Mouse (Mus musculus) urinary bladder, postnatal 25 days (tissue): ENCODE results near the gene Thsd4.
A peak's percentile ranks its signal among the peaks of the same experiment; 100 is the strongest.
"Not testable (repeated sequence)": the region's sequence is repeated elsewhere in the genome, so short reads cannot be mapped to it uniquely, and the experiment has no call there.

Experiments
- DNase-seq: peaks from one replicate; pipeline ENCODE4 v3.0.0; 2022; ENCODE audit warnings: low spot score

The Thsd4 gene

DNA sequence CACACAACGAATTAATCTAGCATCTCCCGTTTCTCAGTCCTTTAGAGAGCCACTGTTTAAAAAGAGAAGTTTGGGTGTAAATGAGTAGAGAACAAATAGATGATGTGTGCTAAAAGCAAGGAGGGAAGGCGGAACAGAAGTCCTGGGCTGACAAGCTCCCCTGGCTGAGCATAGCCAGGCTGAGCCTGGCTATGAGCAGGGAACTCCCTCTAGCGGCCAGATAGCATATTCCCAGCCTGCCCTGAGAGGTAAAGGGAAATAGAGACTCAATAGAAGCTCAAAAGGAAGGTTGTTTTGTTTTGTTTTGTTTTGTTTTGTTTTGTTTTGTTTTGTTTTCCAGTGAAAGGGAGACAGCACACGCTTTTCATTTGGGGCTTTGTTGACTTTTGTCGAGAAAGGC is 552.5 kb downstream of the Thsd4 start:
- peak; percentile 53 for DNase-seq

DNA sequence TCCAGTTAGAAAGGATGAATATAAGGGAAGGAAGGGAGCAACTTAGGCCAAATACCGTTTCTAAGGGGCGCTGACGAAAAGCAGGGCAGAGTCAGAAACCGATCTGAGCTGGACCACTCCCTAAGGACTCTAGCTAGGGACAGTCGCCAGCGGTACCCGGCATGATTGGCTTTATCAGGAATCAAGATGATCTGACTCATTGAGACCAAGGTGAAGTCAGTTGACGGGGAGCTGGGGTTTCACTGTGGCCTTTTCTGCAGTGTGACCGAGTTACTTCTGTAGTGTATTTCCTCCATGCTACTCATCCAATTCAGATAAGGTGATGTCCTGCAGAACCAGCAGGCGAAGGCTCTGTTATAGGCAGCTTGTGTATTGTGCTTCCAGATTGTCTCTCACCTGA is 556.8 kb downstream of the Thsd4 start:
- no peak for DNase-seq

DNA sequence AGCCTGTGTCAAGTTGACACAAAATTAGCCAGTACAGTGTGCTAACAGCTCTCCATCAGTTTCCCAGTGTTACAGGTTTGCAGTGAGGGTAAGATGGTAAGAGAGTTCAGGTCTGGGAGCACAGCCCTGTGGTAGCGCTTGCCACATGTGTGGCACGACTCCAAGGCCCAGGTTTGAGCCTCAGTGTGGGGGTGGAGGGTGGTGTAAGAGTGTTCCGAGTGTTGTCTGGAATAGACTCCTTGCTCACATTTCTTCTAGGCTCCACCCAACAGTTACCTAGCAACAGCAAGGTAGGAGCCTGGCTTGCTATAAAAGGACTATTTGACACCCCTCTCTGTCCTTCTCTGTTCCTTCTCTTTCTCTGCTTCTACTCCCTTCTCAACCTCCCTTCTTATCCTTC is 557.5 kb downstream of the Thsd4 start:
- no peak for DNase-seq

DNA sequence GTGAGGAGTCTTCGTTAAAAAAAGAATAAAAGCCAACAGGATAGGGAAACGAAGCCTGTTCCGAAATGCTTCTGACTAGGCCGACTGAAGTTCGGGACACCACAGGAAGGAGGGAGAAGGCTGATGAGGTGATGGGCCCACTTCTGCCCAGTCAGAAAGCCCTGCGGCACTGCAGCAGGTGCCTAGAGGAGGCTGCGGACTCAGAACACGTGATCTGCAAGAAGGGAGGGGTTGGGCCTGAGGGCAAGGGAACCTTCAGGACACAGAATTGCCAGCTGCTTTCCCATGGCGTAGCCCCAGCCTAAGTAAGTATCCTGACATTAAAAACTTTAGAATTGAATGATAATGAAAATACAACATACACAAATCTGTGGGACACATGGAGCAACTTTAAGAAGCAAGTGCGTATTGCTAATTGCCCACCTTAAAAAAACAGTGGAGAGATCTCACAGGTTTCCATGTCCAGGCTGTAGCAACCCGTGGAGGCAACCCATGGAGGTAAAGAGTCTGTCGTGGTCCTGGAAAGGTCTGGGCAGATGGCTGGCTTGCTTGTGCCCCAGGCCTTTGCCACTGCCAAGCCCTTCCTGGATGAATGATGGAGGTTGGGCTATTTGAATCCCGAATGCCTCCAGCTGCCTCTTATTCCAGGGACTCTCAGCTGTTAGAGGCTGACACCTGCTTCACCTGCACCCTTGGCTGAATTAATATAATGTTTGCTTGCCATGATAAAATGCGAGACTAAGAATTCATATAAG is 560.5 kb downstream of the Thsd4 start:
- no peak for DNase-seq

DNA sequence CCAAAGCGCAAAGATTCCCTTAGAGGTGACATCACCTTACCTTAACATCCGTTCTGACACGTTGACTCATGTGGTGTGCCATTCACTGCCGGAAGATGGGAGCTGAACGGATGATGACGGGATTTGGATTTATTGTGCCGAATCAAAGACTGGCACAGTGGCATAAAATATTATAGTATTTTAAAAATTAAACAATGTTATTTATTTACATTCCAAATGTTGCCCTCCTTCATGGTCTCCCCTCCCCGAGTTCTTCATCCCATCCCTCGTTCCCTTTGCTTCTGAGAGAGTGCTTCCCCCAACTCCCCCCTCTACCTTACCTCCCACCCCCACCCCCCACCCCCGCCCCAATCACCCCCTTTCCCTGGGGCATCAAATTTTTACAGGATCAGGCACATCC is 561.3 kb downstream of the Thsd4 start, which contains the start of gene Nr2e3:
Gene Nr2e3 (minus strand): TSS at position 101 of the 400 bp plus-strand sequence.
- DNase-seq: no peak

DNA sequence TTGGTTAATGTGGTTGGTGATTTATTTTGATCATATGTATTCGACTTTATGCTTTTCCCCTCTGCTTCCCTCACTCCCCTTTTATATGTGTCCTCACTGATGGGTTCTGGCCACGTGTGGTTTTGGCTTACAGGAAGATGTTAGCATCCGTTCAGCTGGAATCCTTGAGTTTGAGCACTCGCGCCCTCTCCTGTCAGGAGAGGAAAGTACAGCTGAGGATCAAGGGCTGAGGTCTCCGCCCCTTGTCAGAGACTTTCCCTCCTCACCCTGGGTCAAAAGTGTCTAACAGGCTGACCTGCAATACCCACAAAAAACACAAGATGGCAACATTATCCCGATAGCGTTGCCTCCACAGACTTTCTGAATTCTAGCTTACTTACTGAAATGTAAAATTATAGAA is 562.6 kb downstream of the Thsd4 start:
- DNase-seq: peak; percentile 74

DNA sequence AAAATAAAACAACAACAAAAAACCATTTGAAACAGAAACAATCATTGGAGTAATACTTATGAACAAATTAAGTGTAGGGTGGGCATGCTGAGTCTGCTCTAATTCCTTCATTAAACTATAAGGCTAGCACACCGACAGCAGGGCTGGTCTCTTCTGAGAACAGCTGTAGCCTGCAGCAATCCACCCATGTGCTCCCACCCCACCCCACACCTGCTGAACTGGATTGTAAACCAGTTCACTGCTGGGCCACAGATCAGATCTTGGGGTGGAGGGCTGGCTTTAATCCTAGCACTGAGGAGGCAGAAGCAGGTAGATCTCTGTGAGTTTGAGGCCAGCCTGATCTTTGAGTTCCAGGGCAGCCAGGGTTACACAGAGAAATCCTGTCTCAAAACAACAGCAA is 563.7 kb downstream of the Thsd4 start:
- not testable (repeated sequence) for DNase-seq

DNA sequence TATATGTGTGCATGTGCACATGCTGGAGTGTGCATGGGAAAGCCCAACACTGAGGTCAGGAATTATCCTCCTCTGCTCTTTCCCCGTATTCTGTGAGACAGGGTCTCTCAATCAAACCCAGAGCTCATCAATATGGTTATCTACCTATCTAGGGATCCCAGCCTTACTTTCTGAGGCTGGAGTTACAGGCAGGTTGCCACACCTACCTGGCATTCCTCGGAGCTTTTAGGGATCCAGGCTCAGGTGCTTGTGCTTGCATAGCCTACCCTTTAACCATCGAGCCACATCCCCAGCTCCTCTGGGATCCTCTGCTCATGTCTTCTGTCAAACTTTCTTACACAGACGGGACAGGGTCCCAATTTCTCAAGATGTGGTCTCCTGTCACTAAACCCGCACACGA is 565.4 kb downstream of the Thsd4 start:
- no peak for DNase-seq

DNA sequence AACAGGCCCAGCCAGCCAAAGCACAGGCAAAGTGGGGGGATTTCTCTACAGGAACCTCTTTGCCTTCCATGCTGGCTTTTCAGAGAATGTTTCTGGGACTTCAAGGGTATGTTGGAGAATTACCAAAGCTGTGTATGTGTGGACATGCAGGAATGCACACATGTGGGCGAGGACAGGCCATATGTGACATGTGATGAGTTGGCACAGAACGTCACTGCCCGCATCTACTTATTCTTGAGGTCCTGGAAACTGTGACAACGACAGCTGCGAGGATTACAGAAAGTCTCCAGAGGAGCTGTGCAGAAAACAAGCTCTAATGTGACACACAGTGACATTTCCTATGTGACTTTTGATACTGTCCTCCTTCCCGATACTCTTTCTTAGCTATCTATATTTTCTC is 566.2 kb downstream of the Thsd4 start:
- no peak for DNase-seq

DNA sequence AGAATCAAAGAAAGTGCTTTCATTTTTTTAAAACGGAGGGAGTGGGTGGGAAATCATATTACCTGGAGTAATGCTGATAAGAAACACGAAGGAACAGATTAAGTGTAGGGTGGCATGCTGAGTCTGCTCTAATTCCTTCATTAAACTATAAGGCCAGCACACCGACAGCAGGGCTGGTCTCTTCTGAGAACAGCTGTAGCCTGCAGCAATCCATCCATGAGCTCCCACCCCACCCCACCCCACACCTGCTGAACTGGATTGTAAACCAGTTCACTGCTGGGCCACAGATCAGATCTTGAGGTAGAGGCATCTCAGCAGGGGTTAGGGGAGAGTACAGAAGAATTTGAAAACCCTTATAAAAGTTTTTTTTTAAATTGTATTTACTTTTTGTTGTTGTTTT is 566.6 kb downstream of the Thsd4 start:
- DNase-seq: no peak

DNA sequence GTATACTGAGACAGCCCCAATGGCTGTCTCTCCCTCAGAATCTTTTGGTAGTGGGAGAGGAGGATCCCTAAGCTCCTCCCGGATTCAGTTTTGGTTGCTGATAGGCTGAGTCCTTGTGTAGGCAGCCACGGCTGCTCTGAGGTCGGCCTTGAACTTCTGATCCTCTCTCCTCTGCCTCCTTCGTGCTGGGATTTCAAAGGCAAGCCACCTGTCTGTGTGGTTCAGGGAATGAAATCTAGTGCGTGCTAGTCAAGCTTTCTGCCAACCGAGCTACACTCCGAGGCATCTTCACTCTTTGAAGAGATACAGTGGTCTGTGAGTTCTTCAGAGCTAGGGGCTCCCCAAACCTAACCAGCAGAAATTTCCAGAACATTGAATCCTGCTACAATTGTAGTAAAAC is 568.3 kb downstream of the Thsd4 start:
- DNase-seq: no peak

DNA sequence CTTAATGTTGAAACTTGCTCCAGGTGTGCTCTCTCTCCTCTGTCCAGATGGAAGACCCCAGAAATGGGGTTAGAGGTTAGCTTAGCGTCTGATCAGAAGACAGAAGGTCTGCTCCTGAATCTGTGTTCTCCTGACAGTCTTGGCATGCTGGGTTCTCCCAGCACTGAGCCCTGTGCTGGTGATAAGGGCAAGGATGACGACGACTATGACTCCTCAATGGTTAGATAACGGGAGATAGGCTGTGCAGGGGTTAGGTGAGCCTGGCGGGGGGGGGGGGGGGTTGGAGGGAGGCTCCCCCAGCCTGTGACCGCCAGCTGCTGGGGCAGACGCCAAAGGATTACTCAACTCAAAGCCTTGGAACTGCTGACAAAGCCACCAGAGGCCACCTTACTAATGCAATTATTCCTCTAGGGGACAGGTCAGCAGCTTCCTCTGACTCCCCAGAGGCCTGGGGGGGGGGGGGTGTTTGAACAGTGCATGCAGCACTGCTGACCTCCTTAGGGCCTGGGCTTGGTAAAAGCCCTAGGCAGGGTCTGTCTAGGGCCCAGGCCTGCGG is 569.3 kb downstream of the Thsd4 start:
- no peak for DNase-seq

DNA sequence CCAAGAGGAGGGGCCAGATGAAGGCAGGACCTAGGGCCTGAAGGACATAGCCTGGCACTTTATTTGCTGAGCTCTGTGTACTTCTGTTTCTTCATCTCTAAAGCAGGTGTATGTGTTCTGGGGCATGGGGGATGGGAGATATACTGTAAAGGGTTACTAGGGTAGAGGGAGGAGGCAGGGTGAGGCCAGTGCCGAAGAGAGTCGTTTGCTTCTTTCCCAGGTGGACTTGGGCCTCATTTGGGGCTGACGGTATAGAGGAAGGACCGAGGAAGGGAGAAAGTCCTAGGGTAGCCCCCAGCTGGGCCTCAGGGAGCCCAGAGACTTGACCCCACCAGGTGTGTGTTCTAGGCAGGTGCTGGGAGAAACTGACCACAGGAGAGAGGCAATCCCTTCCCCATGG is 569.9 kb downstream of the Thsd4 start:
- no peak for DNase-seq

DNA sequence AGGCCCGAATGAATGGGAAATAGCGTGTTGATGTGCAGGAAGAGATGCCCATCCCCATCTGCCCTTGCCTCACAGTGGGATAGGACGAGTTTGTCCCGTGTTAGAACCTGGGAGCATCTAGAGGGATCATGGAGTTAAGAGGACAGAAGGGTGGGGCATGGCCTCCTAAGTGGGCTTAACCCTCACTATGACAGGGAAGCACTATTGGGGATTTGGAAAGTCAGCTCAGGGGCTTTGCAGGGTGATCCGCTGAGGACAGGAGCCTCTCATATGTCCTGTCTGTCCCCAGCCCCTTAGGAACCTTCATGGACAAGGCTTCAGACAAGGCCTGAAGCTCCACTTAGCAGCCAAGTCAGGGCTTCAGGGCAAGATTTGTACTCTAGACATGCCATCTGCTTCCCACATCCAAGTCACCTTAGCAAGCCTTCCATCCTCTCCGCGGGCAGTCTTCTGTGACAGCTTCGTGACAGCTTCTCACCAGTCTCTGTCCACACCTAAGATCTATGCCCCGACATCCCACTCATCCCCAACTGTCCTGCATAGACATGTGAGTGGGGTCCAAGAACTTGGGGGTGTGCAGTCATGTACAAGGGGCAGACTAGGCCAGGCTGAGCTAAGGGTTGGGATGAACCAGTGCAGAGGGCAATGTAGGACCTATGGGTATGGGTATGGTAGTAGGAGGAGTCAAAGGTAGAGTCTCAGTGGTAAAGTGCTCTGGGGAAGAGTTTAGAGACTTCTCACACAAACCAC is 570.7 kb downstream of the Thsd4 start:
- DNase-seq: no peak

DNA sequence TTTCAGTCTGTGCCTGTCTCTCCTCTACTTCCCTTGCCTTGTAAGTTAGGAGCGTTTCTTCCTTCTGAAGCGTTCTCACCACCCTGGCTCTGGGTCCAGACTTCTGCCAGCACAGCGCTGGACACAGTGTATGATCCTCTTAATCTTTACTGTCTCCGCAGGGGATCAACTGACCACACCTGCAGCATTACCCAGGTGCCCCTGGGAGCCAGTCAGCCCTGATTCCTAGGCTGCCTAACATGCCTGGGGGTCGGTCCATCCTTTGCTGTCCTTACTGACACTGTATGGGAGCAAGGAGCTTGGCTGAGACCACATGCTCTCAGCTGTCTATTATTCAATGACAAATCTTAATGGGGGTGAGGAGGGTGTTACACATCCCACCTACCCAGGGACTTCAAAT is 571.9 kb downstream of the Thsd4 start:
- DNase-seq: no peak

DNA sequence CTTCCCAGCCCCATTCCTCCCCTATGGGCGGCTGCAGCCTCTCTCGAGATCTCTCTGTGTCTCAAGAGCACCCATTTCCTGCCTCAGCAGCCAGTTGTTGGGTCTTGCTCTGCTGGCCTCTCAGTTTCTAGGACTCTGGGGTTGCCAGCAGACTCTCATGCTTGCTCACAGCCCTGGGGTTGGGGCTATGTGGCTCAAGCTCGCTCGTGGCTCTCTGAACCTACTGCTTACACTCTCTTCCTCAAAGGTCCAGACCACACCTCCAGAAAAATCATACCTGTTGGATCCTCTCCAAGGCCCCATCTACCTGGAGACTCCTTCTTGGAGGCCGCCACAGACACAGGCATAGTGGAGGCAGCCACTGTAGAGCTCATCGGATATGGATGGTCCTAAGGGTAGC is 572.3 kb downstream of the Thsd4 start:
- no peak for DNase-seq

DNA sequence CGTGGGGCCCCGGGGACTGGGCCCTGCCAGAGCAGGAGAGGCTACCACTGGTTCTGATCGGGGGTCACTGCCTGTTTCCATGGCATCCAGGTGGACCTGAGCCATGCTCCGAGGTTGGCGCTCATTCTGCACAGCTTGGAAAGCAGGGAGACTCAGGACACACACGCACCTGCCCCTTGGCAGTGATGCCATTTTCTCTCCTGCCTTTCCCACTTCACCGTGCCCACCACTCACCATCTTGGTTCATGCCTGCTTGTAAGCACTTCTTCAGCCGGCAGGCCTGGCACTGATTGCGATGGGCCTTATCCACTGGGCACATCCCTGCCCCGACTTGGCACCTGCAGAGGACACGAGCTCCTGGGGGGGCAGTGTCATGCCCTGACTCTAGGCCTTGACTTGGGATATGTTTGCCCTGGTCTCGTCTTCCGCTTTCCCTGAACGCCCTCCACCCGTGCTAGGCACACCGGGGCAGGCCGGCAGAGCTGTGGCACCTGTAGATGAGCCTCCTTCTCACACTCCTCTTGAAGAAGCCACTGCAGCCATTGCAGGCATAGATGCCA is 573.1 kb downstream of the Thsd4 start:
- DNase-seq: no peak

DNA sequence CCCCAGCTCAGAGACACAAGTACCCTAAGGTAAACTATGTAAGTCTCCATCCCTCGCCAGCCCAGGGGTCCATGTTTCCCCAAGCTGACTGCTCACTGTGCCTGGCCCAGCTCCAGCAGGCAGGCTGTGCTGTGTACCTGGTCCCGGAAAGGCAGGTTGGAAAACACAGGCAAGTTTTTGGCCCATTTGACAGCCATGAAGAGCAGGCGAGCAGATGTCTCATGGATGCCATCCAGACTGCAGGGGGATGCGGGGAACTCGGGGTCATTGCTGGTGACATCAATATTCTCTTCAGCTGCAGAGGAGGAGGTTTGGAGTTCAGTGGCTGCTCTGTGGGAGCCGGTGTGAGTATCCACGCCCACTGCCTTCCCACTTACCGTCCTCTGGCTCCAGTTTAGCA is 573.6 kb downstream of the Thsd4 start:
- no peak for DNase-seq

DNA sequence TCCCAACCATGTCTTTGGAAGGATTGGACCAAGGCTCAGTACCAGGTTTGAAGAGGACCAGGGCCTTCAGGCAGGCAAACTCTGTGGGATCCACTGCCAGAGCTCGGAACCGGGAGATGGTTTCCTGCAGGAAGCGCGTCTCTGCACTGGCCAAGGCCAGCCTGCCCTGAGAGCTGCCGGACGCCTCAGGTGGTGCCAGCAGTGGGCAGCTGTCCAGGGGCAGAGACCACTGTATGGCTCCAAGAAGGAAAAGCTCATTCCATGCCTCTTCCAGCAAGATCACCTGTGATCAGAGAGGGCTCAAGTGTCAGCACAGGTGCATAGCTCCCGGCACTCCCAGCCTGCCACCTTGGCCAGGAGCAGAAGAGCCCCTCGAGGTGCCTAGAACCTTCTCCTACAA is 574.6 kb downstream of the Thsd4 start:
- no peak for DNase-seq

DNA sequence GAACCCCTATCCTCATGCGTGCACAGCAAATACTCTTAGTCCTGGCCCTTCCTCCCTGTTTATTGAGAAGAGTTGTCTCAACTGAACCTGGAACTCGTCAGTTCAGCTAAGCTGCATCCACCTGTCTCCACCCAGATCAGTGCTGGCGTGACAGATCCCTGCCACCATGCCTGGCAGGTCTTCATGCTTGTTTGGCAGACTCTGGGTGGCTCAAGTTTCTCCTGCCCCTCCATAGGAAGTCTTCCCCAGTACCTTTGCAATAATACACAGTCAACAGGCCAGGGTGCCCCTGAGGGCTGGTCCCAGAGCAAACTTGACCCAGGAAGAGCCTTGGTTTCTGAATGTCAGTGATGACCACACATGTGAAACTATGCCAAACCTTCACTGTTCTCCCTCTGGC is 576.6 kb downstream of the Thsd4 start:
- DNase-seq: no peak

DNA sequence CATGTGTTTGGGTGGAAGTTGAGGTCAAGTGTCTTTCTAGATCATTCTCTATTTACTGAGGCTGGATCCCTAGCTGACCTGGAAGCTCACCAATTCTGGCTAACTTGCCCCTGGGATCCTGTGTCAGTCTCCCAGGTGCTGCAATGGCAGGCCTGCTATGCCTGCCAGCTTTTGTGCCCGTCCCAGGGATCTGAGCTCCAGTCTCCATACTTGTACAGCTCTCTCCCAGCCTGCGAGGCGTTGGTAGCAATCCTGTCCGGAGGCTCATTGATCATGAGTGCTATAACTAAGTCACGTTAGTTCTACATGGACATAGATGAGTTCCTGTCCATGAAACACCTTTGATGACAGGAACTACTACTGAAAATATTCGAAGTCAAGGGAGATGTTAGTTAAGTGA is 578.0 kb downstream of the Thsd4 start:
- no peak for DNase-seq

DNA sequence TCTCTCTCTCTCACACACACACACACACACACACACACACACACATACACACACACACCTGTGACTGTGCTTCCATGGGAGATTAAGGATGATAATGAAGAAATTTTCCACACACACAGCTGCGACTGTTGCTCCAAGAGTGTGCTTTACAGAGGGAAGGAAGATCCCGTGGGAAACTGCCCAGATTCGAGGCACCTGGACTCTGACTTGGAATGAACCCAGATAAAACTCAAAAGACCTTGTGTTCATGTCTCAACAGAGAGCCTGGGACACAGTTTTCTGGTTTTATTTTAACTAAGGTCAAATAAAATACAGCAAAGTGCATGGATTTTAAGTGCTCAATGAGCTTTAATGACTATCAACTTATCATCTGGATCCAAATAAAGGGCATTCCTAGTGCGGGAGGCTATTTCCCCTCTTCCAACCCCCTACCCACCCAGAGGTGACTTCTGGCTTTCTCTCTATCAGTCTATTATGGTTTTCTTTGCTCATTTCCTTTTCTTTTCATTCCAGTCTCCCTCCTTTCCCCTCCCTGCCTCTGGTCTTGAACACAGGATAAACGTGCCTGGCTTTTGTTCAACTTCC is 579.3 kb downstream of the Thsd4 start:
- DNase-seq: no peak

DNA sequence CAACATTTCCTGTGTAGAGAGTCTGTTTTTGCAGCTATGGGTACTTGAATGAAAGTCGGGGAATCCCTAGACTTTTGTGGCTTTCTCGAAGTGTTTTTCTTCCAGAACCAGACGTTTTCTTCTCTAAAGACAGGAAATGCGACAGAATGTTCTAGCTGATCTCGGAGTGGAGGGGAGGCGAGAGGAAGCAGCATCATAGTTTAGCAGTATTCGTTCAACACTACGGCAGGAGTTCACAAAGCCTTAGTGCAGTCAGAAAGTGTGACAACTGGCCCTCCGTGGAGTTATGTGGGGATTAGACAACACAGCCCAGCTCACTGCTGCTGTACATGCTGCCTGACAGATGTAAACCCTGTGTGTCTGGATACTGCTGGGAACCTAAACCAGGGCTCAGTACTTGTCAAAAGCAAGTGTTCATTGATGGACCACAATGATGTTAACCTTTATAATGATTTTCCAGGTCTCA is 579.9 kb downstream of the Thsd4 start:
- no peak for DNase-seq
